Mouse (Mus musculus) thymus, postnatal 36 days (tissue): ENCODE measurements around the gene Tfap2c.

Source experiments
- DNase-seq, 2 experiments: peaks; one replicate each; pipeline ENCODE4 v3.0.0; 2022; ENCODE audit warnings: mixed read lengths in 2 of 2

Gene Tfap2c

DNA sequence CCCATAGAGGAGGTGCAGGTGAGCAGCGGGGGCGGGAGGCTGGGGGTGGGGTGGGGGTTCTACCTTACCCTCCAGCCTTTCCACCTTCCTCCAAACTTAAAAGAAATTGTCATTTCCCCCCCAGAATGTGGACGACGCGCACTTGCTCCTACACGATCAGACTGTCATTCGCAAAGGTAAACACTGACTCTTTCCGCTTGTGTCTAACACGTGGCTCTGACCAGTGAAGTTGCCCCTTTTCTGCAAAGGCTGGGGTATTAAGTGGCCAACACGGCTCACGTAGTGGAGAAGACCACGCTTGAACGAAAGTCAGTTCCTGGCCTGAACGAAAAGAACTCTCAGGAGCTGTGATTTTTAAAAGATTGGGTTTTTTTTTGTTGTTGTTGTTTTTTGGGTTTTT, 2.5 kb downstream of the Tfap2c start:
- no peak for DNase-seq

GRCm38 (mm10) chr2:172552666-172553065, 3.3 kb downstream of the Tfap2c start:
- no peak for DNase-seq

GRCm38 (mm10) chr2:172554211-172554610, 4.8 kb downstream of the Tfap2c start:
- DNase-seq, result no peak

GRCm38 (mm10) chr2:172558674-172559468, 9.5 kb downstream of the Tfap2c start:
- no peak for DNase-seq

GRCm38 (mm10) chr2:172561016-172561415, 11.6 kb downstream of the Tfap2c start:
- DNase-seq, result no peak

GRCm38 (mm10) chr2:172567835-172568234, 18.4 kb downstream of the Tfap2c start:
- DNase-seq, result no peak

DNA sequence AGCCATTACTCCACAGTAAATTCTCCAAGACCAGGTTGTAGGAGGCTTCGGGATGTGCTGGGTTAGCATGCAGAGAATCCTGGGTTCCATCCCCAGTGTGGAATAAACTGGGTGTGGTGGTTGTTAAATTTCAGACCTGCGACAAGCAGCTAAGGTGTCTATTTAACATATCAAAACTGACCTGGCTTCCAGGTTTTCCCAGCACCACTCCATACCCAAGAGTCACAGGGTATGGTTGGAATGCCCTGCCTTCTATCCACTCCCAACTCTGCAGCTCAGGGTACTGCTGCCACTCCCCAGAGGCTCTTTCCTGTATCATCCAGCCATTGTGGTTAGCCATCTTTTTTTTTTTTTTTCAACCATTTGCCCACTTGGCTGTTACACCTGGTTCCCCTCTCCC, 19.1 kb downstream of the Tfap2c start:
- no peak for DNase-seq

DNA sequence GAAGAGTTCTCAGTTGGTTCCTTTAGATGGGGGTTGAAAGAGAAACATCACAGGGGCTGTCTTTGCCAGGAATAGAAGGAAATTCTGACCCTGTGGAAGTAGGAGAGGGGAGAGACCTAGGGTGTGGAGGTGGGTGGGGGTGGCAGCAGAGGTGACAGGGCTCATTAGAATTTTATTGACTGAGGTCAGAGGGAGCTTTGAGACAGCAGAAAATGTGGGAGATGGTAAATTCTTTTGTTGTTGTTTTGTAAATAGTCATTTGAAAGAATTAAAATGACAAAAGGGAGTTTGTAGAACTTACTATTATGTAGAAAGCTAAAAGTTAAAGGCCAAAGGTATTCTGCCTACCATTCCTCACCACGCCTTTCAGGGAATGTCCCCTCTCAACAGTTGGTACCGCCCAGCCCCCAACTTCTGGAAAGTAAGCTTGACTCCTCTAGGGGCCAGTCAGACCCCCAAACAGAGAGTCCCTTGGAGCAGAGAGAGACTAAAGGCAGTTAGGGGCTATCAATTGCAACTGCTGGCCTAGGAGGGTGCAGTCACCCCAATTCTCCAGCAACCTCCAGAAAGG, 27.9 kb downstream of the Tfap2c start:
- DNase-seq, result no peak

- no peak for DNase-seq
These were observed 29.8 kb downstream of the Tfap2c start for GRCm38 (mm10) chr2:172579221-172579620.

DNA sequence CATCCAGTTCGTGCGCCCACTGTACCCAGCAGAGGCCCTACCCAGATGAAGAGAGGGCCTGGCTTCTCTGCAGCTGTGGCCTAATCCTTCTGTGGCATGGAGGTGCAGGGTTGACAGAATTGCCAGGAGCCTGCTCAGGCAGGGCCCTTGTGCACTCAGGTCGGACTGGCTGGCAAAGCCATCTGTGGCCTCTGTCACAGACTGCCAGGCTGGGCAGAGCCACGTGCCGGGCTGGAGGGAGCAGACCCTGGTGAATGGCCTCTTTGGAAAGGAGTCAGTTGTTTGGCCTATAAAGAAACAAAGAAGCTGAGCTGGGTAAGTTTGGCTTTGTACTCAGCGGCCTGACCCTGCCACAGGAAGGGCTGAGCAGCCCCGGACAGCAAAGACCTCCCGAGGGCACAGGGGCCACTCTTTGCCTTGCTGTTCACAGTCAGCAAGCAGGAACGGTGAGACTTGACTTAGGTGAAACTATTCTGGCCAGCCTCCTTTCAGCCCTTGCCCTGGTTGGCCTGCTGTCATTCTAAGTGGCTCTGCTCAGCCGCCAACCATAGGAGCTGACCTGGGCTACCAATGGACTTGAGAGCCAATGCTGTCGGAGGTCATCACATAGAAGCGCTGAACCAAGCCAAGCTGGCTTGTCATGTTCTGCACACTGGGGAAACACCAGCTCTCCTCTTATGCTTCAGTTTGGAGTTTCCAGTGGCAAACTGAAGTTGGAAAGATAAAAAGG, 31.3 kb downstream of the Tfap2c start:
- no peak for DNase-seq

DNA sequence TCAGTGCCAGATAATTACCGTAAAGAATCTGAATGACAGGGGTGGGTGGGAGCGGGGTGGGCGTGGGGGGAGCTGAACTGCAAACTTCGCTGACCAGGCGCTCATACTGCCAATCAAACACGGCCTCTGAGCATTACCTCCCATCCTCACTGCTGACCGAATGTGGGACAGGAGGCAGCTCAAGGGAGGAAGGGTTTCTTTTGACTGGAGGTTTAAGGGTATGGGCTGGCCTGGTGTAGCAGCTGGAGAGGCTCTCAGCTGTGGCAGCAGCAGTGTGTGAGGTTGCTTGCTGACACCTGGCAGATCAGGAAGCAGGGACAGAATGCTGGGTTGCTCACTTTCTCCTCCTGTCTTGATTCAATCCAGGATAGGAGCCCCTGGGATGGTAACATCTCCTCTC, 33.9 kb downstream of the Tfap2c start:
- no peak for DNase-seq

- DNase-seq, result no peak
These were observed 35.9 kb downstream of the Tfap2c start for GRCm38 (mm10) chr2:172585329-172585728.

- DNase-seq, result no peak
These were observed 39.7 kb downstream of the Tfap2c start for GRCm38 (mm10) chr2:172589048-172589447.

- DNase-seq, result no peak
These were observed 41.4 kb downstream of the Tfap2c start for GRCm38 (mm10) chr2:172590839-172591238.

DNA sequence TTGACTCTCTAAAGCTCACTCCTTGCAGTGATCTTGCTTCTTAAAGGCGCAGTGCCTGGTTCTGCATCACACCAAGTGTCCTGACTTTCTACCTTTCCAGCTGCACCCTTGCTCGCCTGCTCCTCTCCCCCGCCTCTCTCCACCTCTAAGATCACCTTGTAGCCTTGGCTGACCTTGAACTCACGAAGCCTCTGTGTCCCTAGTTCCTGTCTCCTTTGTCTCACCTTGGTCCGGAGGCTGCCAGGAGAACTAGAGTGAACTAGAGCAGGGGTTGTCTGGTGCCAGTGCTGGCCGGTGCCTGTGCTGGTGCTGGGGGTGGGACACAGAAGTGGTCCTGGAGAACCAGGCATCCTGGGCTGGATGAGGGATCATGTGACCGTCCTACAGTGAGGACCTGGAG, 44.9 kb downstream of the Tfap2c start:
- DNase-seq, result no peak

GRCm38 (mm10) chr2:172597056-172597455, 47.7 kb downstream of the Tfap2c start:
- DNase-seq, result no peak

DNA sequence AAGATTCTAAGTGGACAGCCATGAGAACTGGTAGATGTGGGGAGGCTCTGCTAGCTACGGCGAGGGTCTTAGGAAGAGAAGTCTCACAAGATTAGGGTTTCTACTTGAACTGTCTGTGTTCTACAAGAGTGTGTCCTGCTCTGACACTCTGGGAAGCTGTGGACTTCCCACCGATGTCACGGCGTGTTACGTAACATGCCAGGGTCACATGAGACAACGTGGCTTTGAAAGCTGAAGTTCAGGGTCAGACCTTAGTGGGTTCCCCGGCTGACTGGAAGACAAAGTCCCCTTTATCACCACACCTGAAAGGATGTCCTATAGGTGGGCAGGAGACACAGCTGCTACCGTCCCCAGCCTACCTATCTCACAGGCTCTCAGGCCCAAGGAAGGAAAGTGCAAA, 48.5 kb downstream of the Tfap2c start:
- DNase-seq, result no peak

DNA sequence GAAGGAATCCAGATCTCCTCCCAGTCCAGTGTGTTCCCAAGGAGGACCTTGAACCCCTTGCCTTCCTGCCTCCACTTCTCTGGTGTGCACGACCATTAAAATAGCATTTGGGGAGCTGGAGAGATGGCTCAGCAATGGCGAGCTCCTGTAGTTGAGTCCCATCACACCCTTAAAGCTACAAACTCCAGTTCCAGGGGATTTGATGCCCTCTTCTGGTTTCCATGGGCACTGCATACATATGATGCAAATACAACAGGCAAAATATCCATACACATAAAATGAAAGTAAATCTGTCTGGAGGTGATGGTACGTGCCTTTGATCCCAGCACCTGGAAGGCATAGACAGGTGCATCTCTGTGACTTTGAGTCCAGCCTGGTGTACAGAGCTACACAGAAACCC, 55.2 kb downstream of the Tfap2c start:
- no peak for DNase-seq

DNA sequence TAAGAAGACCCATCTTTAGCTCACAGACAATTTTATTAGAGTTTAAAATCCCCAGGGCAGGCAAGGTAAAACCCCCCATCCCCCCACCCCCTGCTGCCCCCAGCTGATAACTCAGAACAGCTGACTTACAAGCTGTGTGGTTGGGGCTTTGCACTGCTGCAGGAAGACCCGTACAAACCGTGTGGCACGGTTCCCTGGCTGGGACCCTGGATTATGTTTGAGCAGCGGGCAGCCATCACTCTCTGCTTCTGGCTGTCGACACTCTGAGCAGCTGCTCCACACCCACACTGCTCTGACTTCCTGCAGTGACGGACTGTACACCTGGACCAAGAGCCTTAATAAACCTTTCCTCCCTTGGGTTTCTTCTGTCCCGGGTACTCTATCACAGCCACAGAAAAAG, 56.2 kb downstream of the Tfap2c start:
- no peak for DNase-seq

DNA sequence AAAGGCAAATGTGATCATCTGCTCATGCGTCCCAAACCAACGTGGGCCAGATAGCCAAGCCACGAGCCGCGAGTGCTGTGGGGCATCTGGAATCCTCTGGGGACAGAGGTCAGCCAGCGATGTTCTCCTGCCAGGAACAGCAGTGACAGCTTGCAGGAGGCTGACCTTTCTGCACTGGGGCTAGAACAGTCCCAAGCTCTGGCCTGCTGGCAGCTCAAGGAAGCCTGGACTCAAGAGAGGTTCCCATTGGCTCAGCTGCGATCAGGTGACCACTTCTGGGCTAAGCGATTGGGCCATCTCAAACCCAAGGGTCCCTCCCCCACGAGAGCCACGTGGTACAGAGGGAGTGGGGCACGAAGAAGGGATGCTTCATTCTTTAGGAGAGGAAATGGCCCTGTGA, 58.3 kb downstream of the Tfap2c start:
- DNase-seq, result no peak
